Mouse (Mus musculus): ENCODE measurements around the gene Syngr4. TPM values are rescaled to one million over a fixed set of nuclear protein-coding genes. Genes with fewer than 3 reads are reported as not detected.
"Not testable (repeated sequence)": the region's sequence is repeated elsewhere in the genome, so short reads cannot be mapped to it uniquely, and the experiment has no call there.

Gene Syngr4
- total RNA-seq, 2 experiments from 2014 or later = not detected

DNA sequence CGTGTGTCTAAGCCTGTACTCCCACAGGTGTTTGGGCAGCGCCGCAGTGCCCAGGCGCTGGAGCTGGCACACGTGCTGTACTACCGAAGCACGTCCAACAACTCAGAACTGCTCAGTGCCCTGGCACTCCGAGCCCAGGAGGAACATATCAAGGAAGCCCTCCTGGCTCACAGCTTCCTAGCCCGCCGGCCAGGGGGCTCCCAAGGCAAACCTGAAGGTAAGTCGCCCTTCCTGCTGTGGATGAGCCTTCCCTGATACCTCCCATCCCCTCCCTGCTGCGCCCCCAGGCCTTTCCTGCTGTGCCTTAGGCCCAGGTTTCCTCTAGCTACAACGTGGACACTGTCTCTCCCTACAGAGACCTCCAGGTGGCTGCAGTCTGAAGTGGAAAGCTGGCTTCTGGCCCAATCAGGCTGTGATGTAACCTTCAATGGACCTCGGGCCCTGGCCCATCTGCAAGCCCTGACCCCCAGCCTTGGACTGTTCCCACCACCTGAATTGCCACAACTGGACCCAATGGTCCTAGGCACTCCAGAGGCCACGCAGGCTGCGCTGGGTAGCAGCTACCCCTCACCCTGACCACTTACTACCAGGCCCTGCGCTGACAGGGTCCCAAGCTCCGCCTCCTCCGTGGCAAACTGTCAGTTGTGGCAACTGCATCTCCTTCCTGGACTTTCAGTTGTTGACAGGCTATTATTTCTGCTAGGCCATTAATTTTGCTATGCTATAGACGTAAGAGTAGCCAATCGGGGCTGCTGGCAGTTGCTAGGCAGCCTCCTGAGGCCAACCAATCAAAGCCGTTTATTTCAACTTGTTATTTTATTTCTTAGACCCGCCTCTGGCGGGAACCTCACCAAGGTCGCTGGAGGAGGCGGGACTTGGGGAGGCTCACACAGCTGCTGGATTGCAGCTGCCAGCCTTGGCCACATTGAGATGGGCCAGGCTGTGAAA lies 19.8 kb upstream of the Syngr4 start:
- DNase-seq (ENCODE audit: low spot score) = peak; percentile 78

DNA sequence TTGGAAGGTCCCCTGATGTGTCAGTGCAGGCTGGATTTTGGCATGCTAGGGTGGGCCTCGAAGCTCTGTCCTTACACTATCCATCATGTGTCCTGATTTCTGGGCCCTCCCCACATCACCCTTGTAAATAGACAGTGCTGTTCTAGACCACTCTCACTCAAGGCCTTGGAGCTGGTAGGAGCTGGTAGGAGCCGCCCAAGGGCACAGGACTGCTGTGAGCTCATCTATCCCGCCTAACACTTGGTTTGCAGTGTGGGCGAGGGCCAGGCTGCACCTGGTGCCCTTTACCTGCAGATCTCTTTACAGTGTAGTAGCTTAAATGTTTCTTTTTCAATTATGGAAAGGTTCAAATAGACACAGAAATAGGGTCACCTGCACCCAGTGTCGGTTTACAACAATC lies 18.5 kb upstream of the Syngr4 start:
- no peak for DNase-seq (ENCODE audit: low spot score)

DNA sequence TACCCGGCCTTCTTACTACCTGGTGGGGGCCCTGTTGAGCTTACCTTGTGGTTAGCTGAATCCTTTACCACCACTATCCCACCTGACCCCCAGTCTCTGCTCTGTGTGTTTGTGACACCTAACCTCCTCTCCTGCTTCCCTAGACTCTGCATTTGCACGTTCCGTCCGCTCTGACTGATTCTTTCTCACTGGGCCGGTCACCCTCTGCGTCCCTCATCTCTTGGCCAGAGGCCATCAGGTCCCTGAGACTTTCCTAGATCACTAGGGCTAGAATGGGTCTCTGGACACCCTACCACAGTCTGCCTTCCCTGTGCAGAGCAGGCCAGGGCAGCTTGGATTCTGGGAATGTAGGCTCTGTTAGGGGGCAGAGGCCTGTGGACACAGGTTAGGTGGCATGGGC lies 17.6 kb upstream of the Syngr4 start:
- DNase-seq (ENCODE audit: low spot score) = no peak

DNA sequence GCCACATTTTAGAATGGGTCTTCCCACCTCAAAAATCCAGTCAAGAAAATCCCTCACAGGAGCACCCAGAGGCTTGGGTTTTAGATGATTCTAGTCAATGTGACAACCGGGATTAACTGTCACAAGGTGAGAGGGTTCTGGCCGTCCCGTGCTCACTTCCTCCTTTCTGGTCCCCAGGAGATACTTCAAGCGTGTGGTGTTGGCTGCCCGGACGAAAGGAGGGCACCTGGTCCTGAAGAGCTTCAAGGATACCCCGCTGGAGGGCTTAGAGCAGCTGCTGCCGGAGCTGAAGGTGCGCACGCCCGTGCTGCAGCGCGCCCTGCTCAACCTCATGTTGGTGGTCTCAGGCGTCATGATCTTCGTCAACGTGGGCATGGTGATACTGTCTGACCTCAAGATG lies 12.6 kb upstream of the Syngr4 start:
- no peak for DNase-seq (ENCODE audit: low spot score)

DNA sequence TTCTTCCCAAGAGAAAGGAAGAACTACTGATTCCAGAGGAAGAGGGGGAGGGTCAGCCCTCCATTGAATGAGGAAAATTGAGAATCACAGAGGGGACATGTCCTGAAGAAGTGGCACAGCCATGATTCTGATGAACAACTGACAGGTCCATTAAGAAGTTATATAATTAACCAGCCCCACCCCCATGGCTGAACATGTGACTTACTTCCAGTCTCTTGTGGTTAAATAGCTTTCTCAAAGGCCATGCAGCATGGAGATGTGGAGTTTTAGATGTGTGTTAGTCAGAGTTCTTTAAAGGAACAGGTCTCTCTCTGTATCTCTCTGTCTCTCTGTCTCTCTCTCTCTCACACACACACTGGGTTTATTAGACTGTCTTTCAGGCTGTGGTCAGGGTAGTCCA lies 11.9 kb upstream of the Syngr4 start:
- no peak for DNase-seq (ENCODE audit: low spot score)

DNA sequence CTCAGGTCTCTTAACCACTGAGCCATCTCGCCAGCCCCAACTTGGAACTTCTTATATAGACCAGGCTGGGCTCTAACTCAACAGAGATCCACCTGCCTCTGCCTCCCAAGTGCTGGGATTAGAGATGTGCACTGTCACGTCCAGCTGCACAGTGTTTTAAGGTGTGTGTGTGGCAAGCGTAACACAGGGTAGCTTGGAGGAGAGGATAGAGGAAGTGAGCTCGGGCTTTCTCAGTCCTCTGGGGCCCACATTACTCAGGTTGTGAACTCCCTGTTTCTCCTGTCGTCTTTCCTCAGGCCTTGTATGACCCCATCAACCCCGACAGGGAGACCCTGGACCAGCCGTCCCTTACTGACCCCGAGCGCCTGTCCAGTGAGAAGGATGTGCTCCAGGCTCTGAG lies 10.1 kb upstream of the Syngr4 start:
- DNase-seq (ENCODE audit: low spot score) = no peak

DNA sequence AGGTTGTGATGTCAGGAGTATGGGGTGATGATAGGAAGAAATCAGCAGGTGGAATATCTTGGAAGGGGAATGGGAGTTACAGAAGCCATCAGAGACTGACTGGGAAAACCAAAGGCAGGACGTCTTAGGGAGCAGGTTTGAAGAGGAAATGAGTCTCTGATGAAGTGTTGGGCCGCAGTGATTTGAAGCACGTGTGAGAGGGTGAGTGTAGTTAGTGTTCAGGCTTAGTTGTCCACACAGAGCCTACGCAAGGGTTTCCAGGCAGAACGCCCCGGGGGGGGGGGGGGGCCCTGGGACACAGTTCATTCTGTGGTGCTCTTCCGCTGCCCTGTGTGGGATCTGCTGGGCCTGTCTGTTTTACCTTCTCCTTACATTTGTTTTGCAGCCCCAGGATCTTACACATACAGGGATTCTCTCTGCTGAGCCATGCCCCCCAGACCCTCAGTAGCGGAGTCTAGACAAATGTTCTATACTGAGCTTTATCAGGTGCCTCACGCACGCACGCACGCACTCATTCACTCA lies 6.0 kb upstream of the Syngr4 start:
- no peak for DNase-seq (ENCODE audit: low spot score)

DNA sequence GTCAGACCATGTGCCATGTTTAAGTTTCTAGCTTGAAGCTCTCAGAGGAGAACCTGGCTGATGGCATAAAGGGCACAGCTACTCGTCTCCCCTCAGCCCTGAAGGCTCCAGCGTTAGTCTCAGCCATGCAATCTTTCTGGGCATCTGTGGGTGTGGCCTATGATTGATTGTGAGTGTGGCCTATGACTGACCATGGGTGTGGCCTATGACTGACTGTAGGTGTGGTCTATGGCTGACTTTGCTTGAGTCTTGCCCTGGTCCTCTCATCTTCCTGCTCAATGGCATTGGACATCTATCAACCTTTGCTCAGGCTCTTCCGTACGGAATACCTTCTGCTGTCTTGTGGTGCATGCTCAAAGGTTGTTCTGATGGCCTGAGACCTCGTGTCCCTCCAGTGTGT lies 5.0 kb upstream of the Syngr4 start:
- DNase-seq (ENCODE audit: low spot score) = no peak

DNA sequence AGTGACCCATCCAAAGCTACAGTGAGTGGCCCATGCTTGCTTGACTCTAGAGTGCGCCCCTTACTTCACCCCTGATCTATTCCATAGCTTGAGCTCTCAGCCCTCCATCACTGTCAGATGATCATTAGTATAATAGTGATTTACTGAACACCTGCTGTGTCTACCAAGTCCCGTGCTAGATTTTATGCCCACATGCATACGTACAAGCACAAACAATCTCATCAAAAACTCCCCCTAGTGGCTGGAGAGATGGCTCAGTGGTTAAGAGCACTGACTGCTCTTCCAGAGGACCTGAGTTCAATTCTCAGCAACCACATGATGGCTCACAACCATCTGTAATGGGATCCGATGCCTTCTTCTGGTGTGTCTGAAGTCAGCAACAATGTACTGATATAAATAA lies 1.6 kb upstream of the Syngr4 start:
- not testable (repeated sequence) for DNase-seq (ENCODE audit: low spot score)

DNA sequence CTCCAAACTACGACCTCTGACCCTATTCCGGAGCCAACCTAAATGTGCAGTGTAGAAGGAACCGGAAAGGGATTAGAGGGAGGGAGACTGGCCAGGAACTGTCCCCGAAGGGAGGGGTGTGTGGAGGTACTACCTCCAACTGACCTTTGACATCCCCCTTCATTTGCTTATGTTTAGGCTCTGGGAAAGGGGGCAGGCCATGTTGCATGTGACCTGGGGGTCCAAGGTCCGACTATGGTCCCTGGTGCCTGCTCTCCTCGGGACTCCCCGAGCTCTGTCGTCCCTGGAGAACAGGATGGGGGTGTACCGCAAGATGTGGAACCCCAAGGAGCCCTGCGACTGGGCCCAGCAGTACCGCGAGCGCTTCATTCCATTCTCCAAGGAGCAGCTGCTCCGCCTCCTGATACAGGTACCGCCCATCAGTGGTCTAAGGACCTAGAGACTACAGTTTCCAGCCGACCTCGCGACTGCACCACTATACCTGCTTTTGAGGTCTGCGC lies 794 bp upstream of the Syngr4 start:
- peak; percentile 46 for DNase-seq (ENCODE audit: low spot score)

DNA sequence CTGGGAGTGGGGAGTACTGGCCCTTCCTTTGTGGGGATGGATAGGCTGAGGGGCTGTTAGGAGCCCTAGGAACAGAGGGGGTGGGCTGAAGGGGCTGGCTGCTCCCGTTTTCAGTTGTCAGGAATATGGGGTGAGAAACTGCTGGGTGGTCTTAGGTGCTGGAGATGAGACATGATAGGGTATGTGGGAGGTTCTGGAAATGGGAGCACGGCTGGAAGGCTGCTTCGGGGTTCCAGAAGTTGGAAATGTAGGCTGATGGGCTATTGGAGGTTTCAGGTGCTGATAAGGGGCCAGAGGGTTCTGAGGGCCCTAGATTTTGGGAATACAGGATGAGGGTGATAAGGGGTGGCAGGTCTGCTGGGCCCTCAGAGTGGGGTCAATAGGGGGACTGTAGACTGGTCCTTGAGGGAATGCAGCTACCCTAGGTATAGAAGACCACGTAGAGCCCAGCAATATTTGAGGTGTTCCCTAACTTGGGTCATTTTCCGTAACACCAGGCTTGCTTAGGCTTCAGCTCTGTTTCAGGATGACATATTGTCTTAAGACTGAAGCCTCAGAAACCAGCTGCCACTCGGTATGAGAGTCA lies 490 bp downstream of the Syngr4 start:
- DNase-seq (ENCODE audit: low spot score) = no peak

DNA sequence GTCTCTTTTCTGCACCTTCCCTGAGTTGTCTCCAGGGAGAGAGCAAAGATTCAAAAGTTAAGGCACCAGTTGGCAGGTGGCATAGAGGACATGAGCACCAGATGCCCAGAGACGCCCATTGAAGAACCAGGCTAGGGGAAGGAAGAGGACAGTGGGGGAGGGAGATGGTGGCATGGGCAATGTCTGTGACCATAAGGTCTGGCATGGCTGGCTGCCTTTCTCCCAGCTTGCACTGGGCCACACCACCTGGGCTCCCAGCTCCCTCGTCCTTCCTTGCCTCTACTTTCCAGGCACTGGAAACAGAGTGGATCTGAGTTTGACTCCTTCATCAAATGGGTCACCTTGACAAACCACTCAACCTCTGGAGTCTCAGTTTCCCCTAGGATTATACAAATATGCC lies 3.9 kb downstream of the Syngr4 start:
- DNase-seq (ENCODE audit: low spot score) = no peak

DNA sequence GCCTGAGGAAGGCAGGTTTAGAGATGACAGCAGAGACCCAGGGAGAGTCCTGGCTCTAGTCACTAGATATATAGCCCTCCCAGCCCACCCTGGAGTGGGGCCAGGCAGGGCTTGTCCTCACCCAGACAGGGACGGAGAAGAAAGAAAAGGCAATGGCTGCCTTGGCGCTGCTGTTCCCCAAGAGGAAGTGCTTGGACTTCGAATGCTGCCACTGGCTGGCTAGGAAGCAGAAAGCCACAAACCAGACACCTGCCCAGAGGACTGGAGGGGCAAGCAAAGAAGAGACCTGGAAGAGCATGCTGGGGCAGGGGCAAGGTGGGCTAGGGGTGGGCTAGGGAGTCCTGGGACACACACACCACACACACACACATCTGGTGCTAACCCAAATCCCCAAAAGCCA lies 9.3 kb downstream of the Syngr4 start:
- DNase-seq (ENCODE audit: low spot score) = no peak

DNA sequence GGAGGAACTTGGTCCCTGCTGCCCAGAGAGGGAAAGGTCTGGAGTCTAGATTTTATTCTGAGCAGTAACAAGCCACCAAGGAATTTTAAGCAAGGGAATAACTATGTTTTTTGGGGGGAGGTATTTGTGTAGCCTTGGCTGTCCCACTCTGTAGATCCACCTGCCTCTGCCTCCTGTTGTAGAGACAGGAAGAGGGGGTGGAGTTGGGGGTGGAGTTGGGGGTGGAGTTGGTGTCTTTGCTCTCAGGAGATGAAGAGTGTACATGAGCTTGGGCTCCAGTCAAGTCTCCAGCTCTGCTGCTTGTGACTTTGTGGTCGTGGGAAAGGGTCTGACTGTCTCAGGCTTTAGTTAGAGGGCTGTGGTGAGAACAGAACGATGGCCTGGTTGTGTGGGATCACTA lies 15.5 kb downstream of the Syngr4 start:
- DNase-seq (ENCODE audit: low spot score) = no peak

DNA sequence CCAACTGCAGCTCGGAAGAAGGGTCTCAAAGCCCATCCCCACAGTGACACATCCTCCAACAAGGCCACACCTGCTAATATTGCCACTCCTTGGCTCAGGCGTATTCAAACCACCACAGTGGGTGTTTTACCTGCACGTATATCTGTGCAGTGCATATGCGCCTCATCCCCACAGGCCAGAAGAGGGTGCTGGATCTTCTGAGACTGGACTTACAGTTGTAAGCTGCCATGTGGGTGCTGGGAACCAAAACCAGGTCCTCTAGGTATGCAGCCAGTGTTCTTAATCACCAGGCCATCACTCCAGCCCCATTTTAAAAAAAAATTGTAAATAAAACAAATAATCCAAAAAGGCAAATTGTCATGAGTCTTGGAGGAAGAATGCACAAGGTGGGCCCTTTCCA lies 16.0 kb downstream of the Syngr4 start:
- no peak for DNase-seq (ENCODE audit: low spot score)

DNA sequence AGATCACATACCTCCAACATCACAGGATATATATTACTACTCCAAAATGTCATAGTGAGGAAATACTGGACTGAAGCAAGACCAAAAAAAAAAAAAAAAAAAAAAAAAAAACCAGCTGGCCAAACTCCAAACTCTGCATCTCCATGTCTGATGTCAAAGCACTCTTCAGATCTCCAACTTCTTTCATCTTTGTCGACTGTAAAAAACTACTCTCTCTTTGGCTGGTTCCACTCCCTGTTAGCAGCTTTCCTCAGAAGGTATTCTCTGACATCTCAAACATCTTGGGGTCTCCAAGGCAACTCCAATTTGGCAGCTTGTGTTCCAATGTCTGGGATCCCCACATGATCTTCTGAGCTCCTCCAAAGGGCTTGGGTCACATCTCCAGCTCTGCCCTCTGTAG lies 18.2 kb downstream of the Syngr4 start, which contains the start of gene Grin2d:
Gene Grin2d (minus strand): TSS at position 101 of the 400 bp plus-strand sequence.
- DNase-seq (ENCODE audit: low spot score) = not testable (repeated sequence)

DNA sequence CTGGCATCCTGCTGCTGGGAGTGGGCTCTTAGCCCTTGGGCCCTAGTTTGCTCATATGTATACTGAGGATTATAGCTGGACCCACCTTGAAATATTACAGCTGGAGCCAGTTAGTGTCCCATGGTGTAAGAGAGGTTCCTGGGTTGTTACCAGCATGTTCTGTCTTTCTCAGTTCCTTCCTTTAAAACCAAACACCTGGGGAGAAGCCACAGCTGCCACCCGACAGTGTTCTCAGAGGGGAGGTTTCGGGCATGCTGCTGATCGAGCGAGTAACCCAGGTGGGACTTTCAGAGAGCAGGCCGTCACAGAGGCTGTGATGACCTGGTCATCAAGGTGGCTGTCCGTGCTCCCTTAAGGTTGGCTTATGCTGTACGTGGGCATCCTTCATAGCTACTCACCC lies 19.6 kb downstream of the Syngr4 start:
- no peak for DNase-seq (ENCODE audit: low spot score)

DNA sequence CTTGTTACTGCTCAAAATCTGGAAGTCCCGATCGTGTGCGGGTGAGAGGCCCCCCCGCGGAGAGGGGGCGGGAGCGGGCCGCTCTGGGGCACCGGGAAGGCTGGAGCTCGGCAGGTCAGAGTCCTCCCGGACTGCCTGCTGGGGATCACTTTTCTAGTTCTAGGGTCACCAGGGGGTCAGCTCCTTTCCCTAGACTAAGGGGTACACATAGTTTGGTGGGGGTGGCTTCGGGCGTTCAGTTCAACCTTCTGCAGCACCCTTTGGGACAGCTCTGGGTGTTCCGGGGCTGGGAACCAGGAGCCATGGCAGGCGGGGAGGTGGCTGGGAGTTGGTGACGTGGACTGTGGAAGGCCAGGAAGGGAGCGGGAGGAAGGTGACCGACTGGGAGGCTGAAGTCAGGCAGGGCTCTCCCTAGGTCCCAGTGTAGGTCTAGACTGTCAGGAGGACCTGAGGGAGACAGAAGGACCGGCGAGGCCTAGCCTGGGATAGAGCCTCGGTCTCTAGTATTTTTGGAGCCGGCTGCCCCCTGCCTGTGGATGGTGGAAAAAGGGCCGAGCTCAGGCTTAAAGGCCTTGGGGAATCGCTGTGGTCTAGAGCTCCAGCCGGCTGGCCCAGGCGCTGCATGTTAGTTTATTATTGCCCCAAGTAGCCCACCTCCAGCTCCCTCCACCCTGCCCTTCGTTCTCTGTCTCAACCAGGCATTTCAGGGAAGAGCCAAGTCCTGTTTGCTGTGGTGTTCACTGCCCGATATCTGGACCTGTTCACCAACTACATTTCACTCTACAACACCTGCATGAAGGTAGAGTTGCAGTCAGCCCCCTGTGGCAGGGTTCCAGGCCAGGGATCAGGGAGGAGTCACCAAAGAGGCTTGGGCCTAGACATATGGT lies 23.2 kb downstream of the Syngr4 start:
- peak; percentile 59 for DNase-seq (ENCODE audit: low spot score)

DNA sequence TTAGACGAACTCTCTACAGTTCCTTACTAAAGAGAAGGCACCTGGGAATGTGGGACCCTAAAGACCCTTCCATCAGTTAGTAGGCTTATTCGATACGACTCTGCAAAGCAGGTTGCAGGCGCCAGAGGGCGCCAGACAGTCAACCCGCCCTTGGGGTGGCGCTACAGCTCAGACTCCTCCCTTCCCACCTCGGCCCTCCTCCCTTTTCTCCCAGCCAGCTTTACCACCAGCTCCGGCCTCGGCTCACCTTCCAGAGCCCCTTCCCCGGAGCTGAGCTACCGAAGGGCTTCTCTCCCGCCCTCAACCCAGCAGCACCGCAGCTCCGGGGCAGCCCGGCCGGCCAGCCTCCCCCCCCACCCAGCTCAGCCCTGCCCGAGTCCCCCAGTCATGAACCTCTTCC lies 23.9 kb downstream of the Syngr4 start, which contains the start of gene Kdelr1:
Gene Kdelr1 (plus strand): TSS at position 149 of the 400 bp plus-strand sequence.
- peak; percentile 92 for DNase-seq (ENCODE audit: low spot score)

DNA sequence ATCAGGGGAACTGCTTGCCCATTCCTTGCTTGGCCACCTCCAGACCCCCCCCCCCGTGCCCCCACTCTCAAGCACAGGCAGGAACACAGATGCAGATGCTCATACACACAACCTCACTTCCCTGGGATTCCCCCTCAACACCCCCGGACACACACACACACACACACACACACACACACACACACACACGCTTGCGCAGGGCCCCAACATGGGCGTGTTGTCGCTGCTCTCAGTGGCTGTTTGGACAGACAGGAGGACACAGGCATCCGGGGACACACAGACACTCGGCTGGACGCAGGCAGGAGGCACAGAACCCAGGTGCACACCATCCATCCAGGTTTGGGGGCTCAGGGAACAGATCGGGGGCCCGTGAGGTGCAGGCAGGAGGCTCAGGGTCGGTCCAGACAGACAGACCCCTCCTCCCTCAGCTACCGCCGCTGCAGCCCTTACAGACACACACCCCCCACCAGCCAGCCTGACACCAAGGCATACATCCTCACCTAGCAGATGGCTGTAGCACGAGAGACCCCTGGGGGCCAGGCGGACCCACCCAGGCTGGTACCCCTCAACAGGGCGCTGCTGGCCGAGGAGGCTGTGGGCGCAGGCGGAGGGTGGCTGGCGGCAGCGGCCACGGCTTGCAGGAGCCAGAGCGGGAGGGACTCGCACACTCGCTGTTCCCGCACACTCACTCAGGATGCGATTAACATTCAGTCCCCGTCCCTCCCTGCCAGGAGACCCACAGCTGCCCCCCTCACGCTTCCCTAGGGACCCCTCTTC lies 26.0 kb downstream of the Syngr4 start:
- DNase-seq (ENCODE audit: low spot score) = no peak

DNA sequence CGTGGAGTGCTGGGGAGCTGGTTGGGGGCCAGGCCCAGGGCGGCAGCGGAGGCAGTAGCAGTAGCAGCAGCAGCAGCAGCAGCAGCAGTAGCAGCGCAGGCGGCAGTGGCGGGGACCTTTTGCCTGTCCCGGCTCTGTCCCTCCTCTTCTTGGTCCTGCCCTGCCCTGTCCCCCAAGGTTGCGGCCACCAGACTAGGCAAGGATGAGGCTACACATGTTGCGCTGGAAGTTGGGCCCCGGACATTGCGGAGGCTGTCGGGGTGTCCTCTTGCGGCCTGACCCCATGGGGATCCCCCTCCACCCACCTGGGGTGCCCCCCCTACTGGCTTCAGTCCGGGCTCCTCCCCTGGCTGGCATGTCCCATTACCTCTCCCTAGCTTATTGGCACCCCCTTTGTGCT lies 26.7 kb downstream of the Syngr4 start:
- DNase-seq (ENCODE audit: low spot score) = no peak
